ENCODE assay signal across 10 mouse cellular contexts in genomic region chr13:101691669-101692068, GRCm38 (mm10).
A peak's percentile ranks its signal among the peaks of the same experiment; 100 is the strongest.
DNase-seq lines count a peak whose midpoint lies in the region; ATAC-seq and TF ChIP-seq lines count a peak whose summit lies in the region.
"Had no signal": no experiment of that assay in that cellular context is flagged by ENCODE, and none has a peak within 500 bp of the region (broad histone marks: within the 10 kb centered on the region; RNA-seq: fewer than 3 reads in every experiment).

No protein-coding gene starts in this region.

- H3K79me2 ChIP-seq in heart, adult 2 months (replicated peaks; ENCODE audit: control insufficient read depth, insufficient read depth, low read length): no peaks in the 10 kb centered on the region

- no peak for TF ChIP-seq EP300 in heart, adult 2 months (IDR thresholded peaks at IDR 0.05; ENCODE audit: insufficient read depth, low read depth, low read length)
- no peak for TF ChIP-seq EP300 in liver, postnatal 0 days (IDR thresholded peaks at IDR 0.05; ENCODE audit: low read depth)

- WGBS in heart, adult 2 months: 47% methylated on average over 6 of the region's 6 CpGs
- WGBS in heart, embryonic 14.5 days: 49% methylated on average over 6 of the region's 6 CpGs
- 71% methylated on average over 6 of the region's 6 CpGs for WGBS in liver, postnatal 0 days (ENCODE audit: insufficient replicate concordance)

- peak overlapping the region; percentile 77 for H3K27ac ChIP-seq in heart, adult 2 months
- peak overlapping the region; percentile 62 to 79 for H3K27ac ChIP-seq in heart, embryonic 14.5 days (replicated peaks in 1 of 2; ENCODE audit: control insufficient read depth in 1 of 2, insufficient read depth in 1 of 2, low read depth in 2 of 2, low read length in 2 of 2)
- peak overlapping the region; percentile 83; the same call in 1 of the 2 replicates for H3K27ac ChIP-seq in liver, postnatal 0 days (ENCODE audit: low read depth)
- H3K27ac ChIP-seq: macrophage had no signal

- H3K27me3 ChIP-seq in heart, adult 2 months (ENCODE audit: control insufficient read depth, insufficient read depth, low read length): no peaks in the 10 kb centered on the region
- H3K27me3 ChIP-seq in heart, embryonic 14.5 days (ENCODE audit: control insufficient read depth, insufficient read depth, low read length): no peaks in the 10 kb centered on the region
- H3K27me3 ChIP-seq in liver, postnatal 0 days (ENCODE audit: insufficient read depth, low read length): no peaks in the 10 kb centered on the region

- DNase-seq in heart, adult 2 months: no peak
- DNase-seq in heart, postnatal 25 days (ENCODE audit: low spot score): no peak
- peak; percentile 76 for DNase-seq in brain, adult 2 months (ENCODE audit: low read depth, low spot score)
- DNase-seq in liver, postnatal 0 days: no peak
- no peak for DNase-seq in right cerebral cortex, postnatal 4 days
- no peak for DNase-seq in adrenal gland, postnatal 4 days (ENCODE audit: low spot score in 2 of 2)
- no peak for DNase-seq in right cerebral cortex, postnatal 25 days
- DNase-seq: thymus, postnatal 25 days had no signal

- no peaks in the 10 kb centered on the region for H3K9me3 ChIP-seq in heart, embryonic 14.5 days (ENCODE audit: control insufficient read depth, low read length)
- H3K9me3 ChIP-seq in liver, postnatal 0 days (ENCODE audit: low read length): no peaks in the 10 kb centered on the region

- no peak for TF ChIP-seq POLR2A in heart, adult 2 months (IDR thresholded peaks at IDR 0.05; ENCODE audit: insufficient read depth, low read depth, low read length)

- intact Hi-C loops in heart, adult 2 months (cut with DNase I): loop anchor here (2.0 kb wide), 1 partner anchor 799 kb away; no protein-coding TSS in a partner anchor
- intact Hi-C loops in heart, postnatal 25 days (cut with DNase I): loop anchor here (10.0 kb wide), 1 partner anchor 947 kb away; the partner anchor contains the start of gene Mrps36

- ATAC-seq in heart, embryonic 14.5 days (ENCODE audit: insufficient number of reproducible peaks, insufficient read depth, low FRiP score, low read depth): no peak
- ATAC-seq in liver, postnatal 0 days: no peak

- no peak for TF ChIP-seq CTCF in heart, adult 2 months (IDR thresholded peaks at IDR 0.05)
- TF ChIP-seq CTCF in liver, postnatal 0 days (IDR thresholded peaks at IDR 0.05; ENCODE audit: low read depth): no peak

- H3K4me3 ChIP-seq in heart, adult 2 months: 0 out of 2 replicates have a peak overlapping the region, but pooled peaks have one; percentile 0
- H3K4me3 ChIP-seq in heart, embryonic 14.5 days (ENCODE audit: control insufficient read depth in 1 of 2, insufficient read depth in 1 of 2, low read depth in 1 of 2, low read length in 2 of 2): peak overlapping the region; percentile 23 to 43; a peak in 3 of 4 replicates
- peak overlapping the region; percentile 82 for H3K4me3 ChIP-seq in liver, postnatal 0 days (ENCODE audit: low read depth, low read length)

- peaks cover 8% of the 10 kb centered on the region for H3K4me1 ChIP-seq in heart, adult 2 months (ENCODE audit: control insufficient read depth, insufficient read depth, low read length)
- H3K4me1 ChIP-seq in heart, embryonic 14.5 days (ENCODE audit: control insufficient read depth in 2 of 2, insufficient read depth in 2 of 2, low read length in 2 of 2): peaks cover 22 to 41% of the 10 kb centered on the region in 2 experiments
- peaks cover 32% of the 10 kb centered on the region for H3K4me1 ChIP-seq in liver, postnatal 0 days (ENCODE audit: insufficient read depth)

- H3K4me2 ChIP-seq in heart, embryonic 14.5 days (ENCODE audit: low read length): peak overlapping the region; percentile 86
- peak overlapping the region; percentile 96 for H3K4me2 ChIP-seq in liver, postnatal 0 days (ENCODE audit: low read depth, low read length)

- peak overlapping the region; percentile 49; the same call in 1 of the 2 replicates for H3K9ac ChIP-seq in heart, adult 2 months (ENCODE audit: low read depth, low read length)
- H3K9ac ChIP-seq in heart, embryonic 14.5 days (ENCODE audit: low read length): peak overlapping the region; percentile 69
- H3K9ac ChIP-seq in liver, postnatal 0 days (replicated peaks): peak overlapping the region; percentile 63

- H3K36me3 ChIP-seq in heart, adult 2 months (ENCODE audit: control insufficient read depth, insufficient read depth, low read length): peaks cover 9% of the 10 kb centered on the region
- peaks cover 27% of the 10 kb centered on the region for H3K36me3 ChIP-seq in heart, embryonic 14.5 days (ENCODE audit: control insufficient read depth, insufficient read depth, low read length)
- H3K36me3 ChIP-seq in liver, postnatal 0 days (replicated peaks; ENCODE audit: insufficient read depth, low read length): peaks cover 34% of the 10 kb centered on the region

Comparison
In these comparisons a context has a peak if more than half of its experiments do, and no peak if none do; other contexts are left out.
1. H3K4me3 ChIP-seq: peak in every context shown above with its lines; median percentile 82 in liver, postnatal 0 days; 33 in heart, embryonic 14.5 days; 0 in heart, adult 2 months.